Mouse (Mus musculus) testis, adult 2 months (tissue): ENCODE data around the gene Grin2b.

Experiments
- CTCF ChIP-seq: fragments of 200-500 bp; IDR thresholded peaks from 2 replicates; pipeline ENCODE4 v1.5.1; 2012; ENCODE audit warnings: low read depth, mild to moderate bottlenecking, inconsistent platforms, low read length, moderate library complexity; ENCODE audit not compliant: control insufficient read depth, insufficient read depth, insufficient replicate concordance
- POLR2A ChIP-seq: fragments of 200-500 bp; IDR thresholded peaks from 2 replicates; pipeline ENCODE4 v1.6.1; 2012; ENCODE audit warnings: low read depth, mild to moderate bottlenecking, inconsistent platforms, low read length, moderate library complexity; ENCODE audit not compliant: control insufficient read depth

DNA sequence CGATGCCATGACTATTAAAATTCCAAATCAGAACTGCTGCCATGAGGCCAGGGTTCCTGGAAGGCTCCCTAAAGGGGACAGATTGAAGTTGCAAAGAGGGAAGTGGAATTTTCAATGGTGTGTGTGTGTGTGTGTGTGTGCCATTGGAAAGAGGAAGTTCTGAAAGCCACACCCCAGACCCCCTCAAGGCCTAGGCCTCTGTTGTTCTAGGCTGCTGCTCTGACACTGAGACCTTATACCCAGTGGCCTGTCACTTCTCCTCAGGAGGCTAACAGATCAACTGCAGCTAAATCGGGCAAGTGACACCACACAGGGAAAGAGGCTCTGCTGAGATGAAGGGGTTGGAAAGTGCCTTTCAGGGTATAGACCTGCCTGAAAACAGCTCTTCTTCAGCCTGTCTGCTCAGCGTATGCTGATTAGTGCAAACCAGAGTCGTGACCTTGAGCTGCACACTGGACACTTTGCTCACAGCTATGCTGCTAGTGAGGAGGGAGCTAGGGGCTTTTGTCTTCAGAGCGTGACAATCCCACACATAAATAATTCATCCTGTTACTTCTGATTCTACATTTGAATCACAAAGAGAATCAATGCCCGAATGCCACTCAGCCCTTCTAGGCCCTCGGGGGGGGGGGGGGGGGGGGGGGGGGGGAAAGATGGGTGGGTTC lies 424.8 kb downstream of the Grin2b start:
- TF ChIP-seq CTCF (no peak), POLR2A (no peak)
